Mouse (Mus musculus) left cerebral cortex, adult 6 months (tissue): Measurements from ENCODE around the gene Esyt3. TPM values are rescaled to one million over a fixed set of nuclear protein-coding genes. Genes with fewer than 3 reads are reported as not detected.

Experiments used
- long read RNA-seq, 2 experiments: library from polyadenylated mRNA; unstranded; transcript quantifications; one replicate each; pipeline ENCODE4 v2.0.0; 2019 to 2020
- polyA plus RNA-seq: library from polyadenylated mRNA; unstranded; fragments of <200 nt; fragmentation: Nextera tagmentation; gene quantifications from 2 replicates; pipeline ENCODE4 v1.2.3, GENCODE M21; 2021

The Esyt3 gene
- 0.18 and 0.40 TPM in 2 replicates for polyA plus RNA-seq
- long read RNA-seq, experiment 1, full-length matches to known transcripts, result 3 of 4 reads
- long read RNA-seq, experiment 1, partial matches to known transcripts, result 1 of 4 reads
- long read RNA-seq, experiment 1, other reads (novel, unspliced or antisense), result 0 of 4 reads
- long read RNA-seq, experiment 2, partial matches to known transcripts, result 1 of 1 reads
- long read RNA-seq, experiment 2, other reads (novel, unspliced or antisense), result 0 of 1 reads

DNA sequence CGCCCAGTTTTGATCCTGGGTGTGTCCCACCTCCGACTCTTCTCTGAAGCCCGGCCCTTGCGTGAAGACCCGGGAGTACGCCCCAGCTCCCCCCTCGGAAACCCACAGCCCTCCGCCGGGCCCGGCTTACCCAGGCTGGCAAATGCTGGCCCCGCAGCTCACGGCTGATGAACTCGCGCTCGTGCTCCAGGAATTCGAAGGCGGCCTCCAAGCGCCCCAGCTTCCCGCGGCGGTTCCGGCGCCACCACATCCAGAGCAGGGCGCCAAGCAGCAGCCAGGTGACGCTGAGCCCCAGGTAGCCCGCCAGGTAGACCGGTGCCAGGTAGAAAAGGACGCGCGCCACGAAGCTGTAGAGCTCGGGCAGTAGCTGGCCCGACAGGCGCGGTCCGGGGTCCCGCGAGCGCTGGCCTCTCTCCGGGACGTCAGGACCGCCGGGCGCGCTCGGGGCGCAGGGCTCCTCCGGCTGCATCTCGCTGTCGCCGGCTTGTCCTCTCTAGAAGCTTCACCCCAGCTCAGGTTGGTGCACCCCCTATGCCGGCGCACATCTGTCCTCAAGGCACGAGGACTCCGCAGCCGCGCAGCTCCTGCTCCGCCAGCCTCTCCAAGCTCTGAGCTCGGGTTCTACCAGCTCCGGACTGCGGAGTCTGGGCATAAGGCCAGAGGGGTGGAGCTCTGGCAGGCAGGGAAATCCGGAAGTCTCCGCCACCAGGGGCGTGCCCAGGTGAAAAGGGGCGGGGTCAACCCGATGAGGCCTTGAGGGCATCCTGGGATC, at the start of gene Esyt3:
Esyt3 (minus strand) TSS at position 637 of the 772 bp plus-strand sequence.

Other genes starting within 250 kb of the Esyt3 start
- gene Pik3cb, start 217.9 kb downstream of the Esyt3 start, polyA plus RNA-seq, result 3.0 and 4.2 TPM in 2 replicates
- gene Faiml, start 121.3 kb downstream of the Esyt3 start, polyA plus RNA-seq, result not detected in 2 replicates
- gene Cep70, start 115.2 kb downstream of the Esyt3 start, polyA plus RNA-seq, result 10.7 and 11.7 TPM in 2 replicates
- gene Mras, start 78.8 kb upstream of the Esyt3 start, polyA plus RNA-seq, result 199 and 326 TPM in 2 replicates
- 0.71 and 0.78 TPM in 2 replicates for gene Nme9, start 92.9 kb upstream of the Esyt3 start, polyA plus RNA-seq
- 31.3 and 35.4 TPM in 2 replicates for gene Armc8, start 210.3 kb upstream of the Esyt3 start, polyA plus RNA-seq
- 10.4 and 11.8 TPM in 2 replicates for gene Dbr1, start 217.2 kb upstream of the Esyt3 start, polyA plus RNA-seq